Mouse (Mus musculus) embryonic facial prominence, embryonic 15.5 days (tissue): ENCODE data around the gene Fhit. TPM values are rescaled to one million over a fixed set of nuclear protein-coding genes. Genes with fewer than 3 reads are reported as not detected.

Source experiments
- ATAC-seq: fragments of 200-750 bp; cut with Nextera tagmentation; 2 replicates; pipeline ENCODE4 v1.8.0; 2017; ENCODE audit warnings: low read depth, moderate TSS enrichment; ENCODE audit not compliant: insufficient number of reproducible peaks, low FRiP score, low TSS enrichment
- H3K27ac ChIP-seq: fragments of 300-500 bp; sonication (generic); replicated peaks from 2 replicates; pipeline ENCODE4 v1.5.1; 2015; ENCODE audit warnings: mild to moderate bottlenecking, inconsistent platforms
- H3K27me3 ChIP-seq: fragments of 300-500 bp; sonication (generic); 2 replicates; pipeline ENCODE4 v1.6.1; 2015; ENCODE audit warnings: inconsistent platforms
- H3K36me3 ChIP-seq: fragments of 300-500 bp; sonication (generic); 2 replicates; pipeline ENCODE4 v1.6.1; 2015; ENCODE audit warnings: mild to moderate bottlenecking, inconsistent platforms
- H3K4me1 ChIP-seq: fragments of 300-500 bp; sonication (generic); 2 replicates; pipeline ENCODE4 v1.6.1; 2015; ENCODE audit warnings: inconsistent platforms
- H3K4me2 ChIP-seq: fragments of 300-500 bp; sonication (generic); replicated peaks from 2 replicates; pipeline ENCODE4 v1.6.1; 2015; ENCODE audit warnings: mild to moderate bottlenecking, inconsistent platforms
- H3K4me3 ChIP-seq: fragments of 300-500 bp; sonication (generic); replicated peaks from 2 replicates; pipeline ENCODE4 v1.5.1; 2015; ENCODE audit warnings: mild to moderate bottlenecking, inconsistent platforms
- H3K9ac ChIP-seq: fragments of 300-500 bp; sonication (generic); 2 replicates; pipeline ENCODE4 v1.6.1; 2015; ENCODE audit warnings: inconsistent platforms
- H3K9me3 ChIP-seq: fragments of 300-500 bp; sonication (generic); replicated peaks from 2 replicates; pipeline ENCODE4 v1.6.1; 2016; ENCODE audit warnings: inconsistent platforms
- WGBS: fragments of 180-500 bp; shearing (Covaris S2); methylation state at CpG from one replicate; pipeline ENCODE4 v1.1.7; 2015; 5-methylcytosine and 5-hydroxymethylcytosine counted together
- polyA plus RNA-seq: library from polyadenylated mRNA; unstranded; fragments of >200 nt; fragmentation: Nextera tagmentation; extraction: Ambion mirVana; gene quantifications from 2 replicates; pipeline ENCODE4 v1.2.1, GENCODE M21; 2015

Gene Fhit
- polyA plus RNA-seq, 1 experiment from 2014 or later: 8.7 TPM

- no peak overlapping the region for H3K4me2 ChIP-seq
- 18% methylated on average over 6 of the region's 6 CpGs for WGBS
- no peaks in the 10 kb centered on the region for H3K36me3 ChIP-seq
- H3K4me1 ChIP-seq: peaks cover 4% of the 10 kb centered on the region; the same call in 1 of the 2 replicates
- H3K9me3 ChIP-seq: no peaks in the 10 kb centered on the region
- H3K27ac ChIP-seq: no peak overlapping the region
- no peak overlapping the region for H3K9ac ChIP-seq
- no peak overlapping the region for H3K4me3 ChIP-seq
- H3K27me3 ChIP-seq: no peaks in the 10 kb centered on the region
- ATAC-seq: no peak
Observed at GRCm38 (mm10) chr14:9555807-9556206, 1606.0 kb downstream of the Fhit start.

GRCm38 (mm10) chr14:9552149-9552548, 1609.7 kb downstream of the Fhit start:
- Histone ChIP-seq H3K4me3 (no peak overlapping the region), H3K4me2 (no peak overlapping the region), H3K27me3 (no peaks in the 10 kb centered on the region), H3K27ac (no peak overlapping the region), H3K9ac (no peak overlapping the region), H3K4me1 (peaks cover 4% of the 10 kb centered on the region; the same call in 1 of the 2 replicates), H3K36me3 (no peaks in the 10 kb centered on the region), H3K9me3 (no peaks in the 10 kb centered on the region)
- no peak for ATAC-seq

GRCm38 (mm10) chr14:9547952-9548351, 1613.9 kb downstream of the Fhit start:
- H3K27ac ChIP-seq: no peak overlapping the region
- ATAC-seq: no peak
- H3K27me3 ChIP-seq: no peaks in the 10 kb centered on the region
- H3K9me3 ChIP-seq: no peaks in the 10 kb centered on the region
- H3K4me3 ChIP-seq: no peak overlapping the region
- 53% methylated on average over 1 of the region's 1 CpGs for WGBS
- H3K36me3 ChIP-seq: no peaks in the 10 kb centered on the region
- H3K4me2 ChIP-seq: no peak overlapping the region
- no peaks in the 10 kb centered on the region for H3K4me1 ChIP-seq
- H3K9ac ChIP-seq: no peak overlapping the region

- no peak for ATAC-seq
- H3K9ac ChIP-seq: no peak overlapping the region
- no peaks in the 10 kb centered on the region for H3K9me3 ChIP-seq
- H3K4me1 ChIP-seq: no peaks in the 10 kb centered on the region
- no peak overlapping the region for H3K4me3 ChIP-seq
- H3K4me2 ChIP-seq: no peak overlapping the region
- no peaks in the 10 kb centered on the region for H3K36me3 ChIP-seq
- H3K27me3 ChIP-seq: no peaks in the 10 kb centered on the region
- no peak overlapping the region for H3K27ac ChIP-seq
- 72% methylated on average over 3 of the region's 3 CpGs for WGBS
Observed at GRCm38 (mm10) chr14:9544364-9544763, 1617.5 kb downstream of the Fhit start.

- H3K36me3 ChIP-seq: no peaks in the 10 kb centered on the region
- H3K27me3 ChIP-seq: no peaks in the 10 kb centered on the region
- H3K4me2 ChIP-seq: no peak overlapping the region
- no peak overlapping the region for H3K9ac ChIP-seq
- WGBS: 51% methylated on average over 6 of the region's 6 CpGs
- no peak overlapping the region for H3K4me3 ChIP-seq
- no peak for ATAC-seq
- no peaks in the 10 kb centered on the region for H3K4me1 ChIP-seq
- H3K27ac ChIP-seq: no peak overlapping the region
- no peaks in the 10 kb centered on the region for H3K9me3 ChIP-seq
Observed at GRCm38 (mm10) chr14:9535491-9535890, 1626.3 kb downstream of the Fhit start.

- no peaks in the 10 kb centered on the region for H3K27me3 ChIP-seq
Observed at GRCm38 (mm10) chr14:9529247-9529646, 1632.6 kb downstream of the Fhit start.

GRCm38 (mm10) chr14:9526136-9526535, 1635.7 kb downstream of the Fhit start:
- no peak overlapping the region for H3K4me2 ChIP-seq
- H3K36me3 ChIP-seq: no peaks in the 10 kb centered on the region
- H3K9me3 ChIP-seq: no peaks in the 10 kb centered on the region
- H3K27me3 ChIP-seq: no peaks in the 10 kb centered on the region
- no peak for ATAC-seq
- no peak overlapping the region for H3K9ac ChIP-seq
- H3K4me1 ChIP-seq: no peaks in the 10 kb centered on the region
- H3K4me3 ChIP-seq: no peak overlapping the region
- WGBS: 78% methylated on average over 3 of the region's 3 CpGs
- no peak overlapping the region for H3K27ac ChIP-seq

More at GRCm38 (mm10) chr14:9529247-9529646, 1632.6 kb downstream of the Fhit start:
- Histone ChIP-seq H3K36me3 (no peaks in the 10 kb centered on the region), H3K9ac (no peak overlapping the region), H3K27ac (no peak overlapping the region), H3K4me3 (no peak overlapping the region), H3K4me1 (no peaks in the 10 kb centered on the region), H3K9me3 (no peaks in the 10 kb centered on the region), H3K4me2 (no peak overlapping the region)
- no peak for ATAC-seq
- WGBS: 87% methylated on average over 4 of the region's 4 CpGs

GRCm38 (mm10) chr14:9517651-9518050, 1644.2 kb downstream of the Fhit start:
- Histone ChIP-seq H3K27ac (no peak overlapping the region), H3K36me3 (no peaks in the 10 kb centered on the region), H3K4me1 (no peaks in the 10 kb centered on the region), H3K4me2 (no peak overlapping the region), H3K4me3 (no peak overlapping the region), H3K9ac (no peak overlapping the region), H3K27me3 (no peaks in the 10 kb centered on the region), H3K9me3 (no peaks in the 10 kb centered on the region)
- WGBS: 51% methylated on average over 2 of the region's 2 CpGs
- no peak for ATAC-seq

GRCm38 (mm10) chr14:9509678-9510077, 1652.2 kb downstream of the Fhit start:
- ATAC-seq: no peak
- H3K4me2 ChIP-seq: no peak overlapping the region
- no peak overlapping the region for H3K4me3 ChIP-seq
- 93% methylated on average over 1 of the region's 1 CpGs for WGBS
- no peaks in the 10 kb centered on the region for H3K27me3 ChIP-seq
- H3K36me3 ChIP-seq: no peaks in the 10 kb centered on the region
- H3K27ac ChIP-seq: no peak overlapping the region
- no peaks in the 10 kb centered on the region for H3K9me3 ChIP-seq
- H3K9ac ChIP-seq: no peak overlapping the region
- no peaks in the 10 kb centered on the region for H3K4me1 ChIP-seq

Other genes with a start within 250 kb of the Fhit start
- gene Gm3839, start 194.7 kb upstream of the Fhit start, polyA plus RNA-seq: 0.95 and 1.0 TPM in 2 replicates